Mouse (Mus musculus) forebrain, embryonic 15.5 days (tissue): ENCODE results near the gene Tmem217. TPM values are rescaled to one million over a fixed set of nuclear protein-coding genes. Genes with fewer than 3 reads are reported as not detected.

ENCODE experiments used
- ATAC-seq: fragments of 200-750 bp; cut with Nextera tagmentation; replicated peaks from 2 replicates; pipeline ENCODE4 v1.8.0; 2017; ENCODE audit warnings: mild to moderate bottlenecking, moderate TSS enrichment, moderate library complexity
- H3K27ac ChIP-seq: fragments of 300-500 bp; sonication (generic); replicated peaks from 2 replicates; pipeline ENCODE4 v1.5.1; 2015; ENCODE audit warnings: mild to moderate bottlenecking, inconsistent platforms
- H3K27me3 ChIP-seq: fragments of 300-500 bp; sonication (generic); 2 replicates; pipeline ENCODE4 v1.6.1; 2015; ENCODE audit warnings: inconsistent platforms
- H3K36me3 ChIP-seq: fragments of 300-500 bp; sonication (generic); 2 replicates; pipeline ENCODE4 v1.6.1; 2015; ENCODE audit warnings: mild to moderate bottlenecking, inconsistent platforms
- H3K4me1 ChIP-seq: fragments of 300-500 bp; sonication (generic); 2 replicates; pipeline ENCODE4 v1.6.1; 2015; ENCODE audit warnings: inconsistent platforms
- H3K4me2 ChIP-seq: fragments of 300-500 bp; sonication (generic); replicated peaks from 2 replicates; pipeline ENCODE4 v1.6.1; 2015; ENCODE audit warnings: mild to moderate bottlenecking, inconsistent platforms
- H3K4me3 ChIP-seq: fragments of 300-500 bp; sonication (generic); 2 replicates; pipeline ENCODE4 v1.5.1; 2015; ENCODE audit warnings: mild to moderate bottlenecking, inconsistent platforms
- H3K9ac ChIP-seq: fragments of 300-500 bp; sonication (generic); replicated peaks from 2 replicates; pipeline ENCODE4 v1.6.1; 2015; ENCODE audit warnings: mild to moderate bottlenecking, inconsistent platforms
- H3K9me3 ChIP-seq: fragments of 300-500 bp; sonication (generic); 2 replicates; pipeline ENCODE4 v1.6.1; 2016; ENCODE audit warnings: inconsistent platforms
- WGBS: fragments of 180-500 bp; shearing (Covaris S2); methylation state at CpG from one replicate; pipeline ENCODE4 v1.1.7; 2015; ENCODE audit warnings: mixed read lengths; 5-methylcytosine and 5-hydroxymethylcytosine counted together
- microRNA-seq: library from miRNA; unstranded; fragments of <30 nt; microRNA quantifications from one replicate; pipeline ENCODE4, GENCODE M21; 2016
- polyA plus RNA-seq: library from polyadenylated mRNA; unstranded; fragments of >200 nt; fragmentation: Nextera tagmentation; extraction: Ambion mirVana; gene quantifications from 2 replicates; pipeline ENCODE4 v1.2.1, GENCODE M21; 2015

Gene Tmem217
- polyA plus RNA-seq, 1 experiment from 2014 or later, result 1.6 TPM

DNA sequence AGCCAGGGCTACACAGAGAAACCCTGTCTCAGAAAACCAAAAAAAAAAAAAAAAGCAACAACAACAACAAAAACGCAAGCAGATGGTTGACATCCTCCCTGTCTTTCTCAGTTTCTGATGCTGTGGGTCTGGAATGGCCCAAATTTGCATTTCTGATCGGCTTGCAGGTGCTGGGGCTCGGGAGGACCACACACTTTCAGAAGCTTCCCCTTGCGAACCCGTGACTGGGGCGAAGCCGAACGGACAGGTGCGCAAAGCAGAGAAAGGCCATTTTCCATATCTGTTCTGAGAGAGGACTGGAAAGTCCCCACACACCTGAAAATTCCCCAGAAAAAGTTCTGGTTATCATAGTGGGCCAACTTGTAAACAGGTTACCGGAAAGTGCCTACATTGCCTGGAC, 74.8 kb downstream of the Tmem217 start:
- Histone ChIP-seq H3K9me3 (no peaks in the 10 kb centered on the region), H3K9ac (no peak overlapping the region), H3K27me3 (no peaks in the 10 kb centered on the region), H3K4me2 (no peak overlapping the region), H3K4me3 (no peak overlapping the region), H3K27ac (no peak overlapping the region), H3K4me1 (0 out of 2 replicates have a peak, but pooled peaks cover 2% of the 10 kb centered on the region), H3K36me3 (no peaks in the 10 kb centered on the region)
- ATAC-seq, result no peak
- 80% methylated on average over 10 of the region's 10 CpGs for WGBS

DNA sequence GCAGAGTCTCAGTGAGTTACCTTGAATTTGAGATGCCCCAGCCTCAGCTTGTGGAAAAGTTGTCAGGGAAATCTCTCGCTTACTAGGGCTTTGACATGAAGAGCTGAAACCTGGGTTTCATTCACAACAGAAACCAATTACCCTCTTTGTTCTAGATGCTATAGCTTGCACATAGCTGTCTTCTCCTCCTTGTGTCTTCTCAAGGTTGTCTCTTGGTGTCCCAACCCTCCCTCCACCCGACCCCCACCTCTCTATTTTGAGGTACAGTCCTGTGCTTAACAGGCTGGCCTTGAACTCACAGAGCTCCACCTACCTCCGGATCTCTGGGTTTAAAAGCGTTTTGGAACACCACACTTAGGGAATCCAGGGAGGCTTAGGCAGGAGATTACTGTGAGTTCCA, 75.7 kb downstream of the Tmem217 start:
- H3K9ac ChIP-seq, result no peak overlapping the region
- no peak for ATAC-seq
- WGBS, result 76% methylated on average over 4 of the region's 4 CpGs
- H3K4me2 ChIP-seq, result no peak overlapping the region
- no peak overlapping the region for H3K27ac ChIP-seq
- H3K9me3 ChIP-seq, result no peaks in the 10 kb centered on the region
- no peak overlapping the region for H3K4me3 ChIP-seq
- no peaks in the 10 kb centered on the region for H3K27me3 ChIP-seq
- 0 out of 2 replicates have a peak, but pooled peaks cover 2% of the 10 kb centered on the region for H3K4me1 ChIP-seq
- H3K36me3 ChIP-seq, result no peaks in the 10 kb centered on the region

Small RNA genes lying within 50 kb of the gene (microRNA-seq; reads per million reads assigned to microRNA genes)
- not detected for gene Mir7667

Other genes starting within 250 kb of the Tmem217 start
- gene Pi16, start 234.7 kb downstream of the Tmem217 start, polyA plus RNA-seq, result 1.4 and 1.8 TPM in 2 replicates
- gene Mtch1, start 204.5 kb downstream of the Tmem217 start, polyA plus RNA-seq, result 432 and 464 TPM in 2 replicates
- 5.5 and 6.0 TPM in 2 replicates for gene Fgd2, start 191.5 kb downstream of the Tmem217 start, polyA plus RNA-seq
- 15.6 and 17.7 TPM in 2 replicates for gene Pim1, start 61.6 kb downstream of the Tmem217 start, polyA plus RNA-seq
- not detected in 2 replicates for gene Gm17657, start 2.7 kb downstream of the Tmem217 start, polyA plus RNA-seq
- gene Tbc1d22b, start 2.6 kb downstream of the Tmem217 start, polyA plus RNA-seq, result 22.3 and 22.9 TPM in 2 replicates
- gene Rnf8, start 62.4 kb upstream of the Tmem217 start, polyA plus RNA-seq, result 97.0 and 109 TPM in 2 replicates
- 2.8 and 2.9 TPM in 2 replicates for gene Gm28043, start 62.5 kb upstream of the Tmem217 start, polyA plus RNA-seq
- 144 and 155 TPM in 2 replicates for gene Cmtr1, start 108.2 kb upstream of the Tmem217 start, polyA plus RNA-seq
- gene Ccdc167, start 164.7 kb upstream of the Tmem217 start, polyA plus RNA-seq, result 12.4 and 12.9 TPM in 2 replicates